Mouse (Mus musculus) CD8-positive naive resting alpha-beta T cell, adult 2 months (primary cell): ENCODE data around the gene Prim2.
A peak's percentile ranks its signal among the peaks of the same experiment; 100 is the strongest.

Experiments
- DNase-seq, 2 experiments: peaks; one replicate each; pipeline ENCODE4 v3.0.0; 2022; ENCODE audit warnings: low read depth in 2 of 2, low spot score in 2 of 2

The Prim2 gene

DNA sequence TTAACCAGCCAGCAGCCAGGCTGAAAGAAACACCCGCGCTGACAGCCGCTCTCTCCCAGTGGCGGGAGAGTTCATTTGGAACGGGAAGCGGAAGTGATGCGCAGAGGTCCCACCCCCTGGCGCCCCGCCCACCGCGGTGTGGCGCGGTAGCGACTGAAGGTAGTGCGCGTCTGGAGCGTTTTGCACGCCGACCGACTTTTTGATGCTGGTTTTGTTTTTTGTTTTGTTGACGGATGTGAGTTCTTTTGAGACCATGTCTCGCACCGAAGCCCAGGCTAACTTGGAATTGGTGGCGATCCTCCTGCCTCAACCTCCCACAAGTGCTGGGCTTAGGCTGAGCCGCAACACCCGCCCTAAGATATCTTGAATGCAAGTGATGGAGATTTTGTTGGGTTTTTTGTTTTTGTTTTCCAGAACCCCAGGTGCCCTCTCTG is at the start of gene Prim2:
TSS of gene Prim2 (minus strand) at position 88 of the 434 bp plus-strand sequence.
- peak; percentile 81 to 92 for DNase-seq

DNA sequence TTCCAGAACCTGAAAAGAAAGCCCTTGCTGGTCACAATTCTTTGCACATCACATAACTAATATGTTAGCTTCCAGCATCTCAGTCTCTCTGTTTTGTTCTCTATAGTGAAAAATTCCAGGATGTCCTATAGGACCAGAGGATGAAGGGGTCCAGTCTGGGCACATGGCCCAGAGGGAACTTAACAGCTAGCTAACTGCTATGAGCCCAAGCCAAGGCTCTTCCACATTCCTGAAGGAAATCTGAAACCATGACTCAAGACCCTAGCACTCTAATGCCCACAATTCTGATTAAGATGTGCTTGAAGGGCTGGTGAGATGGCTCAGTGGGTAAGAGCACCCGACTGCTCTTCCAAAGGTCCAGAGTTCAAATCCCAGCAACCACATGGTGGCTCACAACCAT is 48.0 kb upstream of the Prim2 start:
- no peak for DNase-seq

DNA sequence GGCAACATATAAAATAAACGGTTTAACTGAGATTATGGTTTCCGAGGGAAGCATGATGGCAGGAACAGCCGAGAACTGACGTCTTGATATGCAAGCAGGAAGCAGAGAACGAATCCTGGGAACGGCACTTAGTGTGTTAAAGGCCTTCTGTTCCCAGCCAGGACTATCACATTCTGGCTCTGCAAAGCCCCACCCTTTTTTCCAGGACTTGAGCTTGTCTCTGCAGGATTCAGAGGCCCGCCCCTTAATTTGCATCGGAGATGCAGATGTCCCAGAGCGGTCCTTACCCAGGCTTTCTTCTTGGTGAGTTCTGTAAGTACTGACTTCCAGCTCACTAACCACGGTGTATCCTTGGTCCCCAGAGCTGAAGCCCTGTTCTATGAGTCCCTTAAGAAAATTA is 45.2 kb upstream of the Prim2 start:
- no peak for DNase-seq

DNA sequence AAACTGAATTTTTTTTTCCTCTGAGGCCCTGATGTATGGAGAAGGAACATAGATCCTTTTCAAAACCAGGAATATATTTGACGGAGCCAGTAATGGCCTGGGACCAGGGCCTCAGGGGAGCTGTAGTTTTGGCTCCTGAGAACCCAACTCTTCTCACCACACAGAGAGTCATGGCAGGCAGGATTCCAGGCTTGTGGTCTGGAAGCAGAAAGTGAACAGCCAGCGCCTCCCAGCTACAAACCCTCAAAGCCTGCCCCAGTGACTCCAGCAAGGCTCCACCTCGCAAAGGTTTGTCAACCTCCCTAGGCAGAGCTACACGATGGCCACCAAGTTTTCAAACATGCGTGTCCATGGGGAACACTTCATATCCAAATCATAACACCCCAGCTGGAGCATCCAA is 42.4 kb upstream of the Prim2 start:
- no peak for DNase-seq

DNA sequence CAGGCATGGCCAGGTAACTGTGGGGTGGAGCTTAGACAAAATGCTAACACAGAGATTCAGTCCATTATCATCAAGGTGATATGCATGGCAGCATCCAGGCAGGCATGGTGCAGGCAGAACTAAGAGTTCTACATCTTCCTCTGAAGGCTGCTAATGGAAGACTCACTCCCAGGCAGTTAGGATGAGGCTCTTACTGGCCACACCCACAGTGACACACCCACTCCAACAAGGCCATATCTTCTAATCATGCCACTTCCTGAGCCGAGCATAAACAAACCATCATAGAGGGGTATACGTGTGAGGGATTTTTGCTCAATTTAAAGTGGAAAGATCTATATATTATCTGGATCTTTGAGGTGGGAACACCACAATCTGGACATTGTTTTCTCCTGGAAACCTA is 40.0 kb upstream of the Prim2 start:
- DNase-seq = no peak

DNA sequence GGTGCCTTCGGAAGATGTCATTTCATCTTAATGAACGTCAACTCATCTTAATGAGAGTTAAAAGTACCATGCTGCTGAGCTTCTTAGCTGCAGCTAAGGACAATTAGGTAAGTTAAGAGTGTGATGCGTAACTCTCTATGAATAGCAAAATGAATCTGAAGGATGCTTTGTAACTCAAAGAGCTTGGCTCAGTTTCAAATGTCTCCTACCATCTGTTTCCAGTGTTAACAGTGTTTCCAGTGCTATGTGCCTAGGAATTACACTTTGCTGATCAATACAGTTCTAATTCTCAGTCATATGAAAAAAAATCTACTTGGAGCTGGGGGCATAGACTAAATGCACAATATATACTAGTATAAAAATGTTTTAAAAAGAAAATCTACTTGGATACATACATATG is 31.6 kb upstream of the Prim2 start:
- DNase-seq = no peak

DNA sequence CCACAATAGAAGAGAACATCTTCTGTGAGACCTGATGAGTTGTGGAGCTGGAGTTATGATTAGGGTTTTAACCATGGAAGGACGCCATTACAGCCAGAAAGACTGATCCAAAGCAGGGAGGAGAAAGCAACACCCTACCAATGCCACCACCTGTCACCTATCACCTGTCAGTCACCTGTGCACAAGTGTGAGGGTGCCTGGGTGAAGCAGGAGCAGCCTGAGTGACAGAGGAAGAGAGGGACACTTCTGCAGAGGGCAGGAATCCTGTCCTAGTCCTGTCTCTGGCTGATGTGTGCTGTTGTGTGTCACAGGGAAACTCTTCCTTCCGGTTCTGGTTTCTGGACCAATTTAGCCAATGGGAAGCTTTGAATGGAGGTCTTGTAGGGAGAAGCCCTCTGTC is 26.4 kb upstream of the Prim2 start:
- DNase-seq = no peak

DNA sequence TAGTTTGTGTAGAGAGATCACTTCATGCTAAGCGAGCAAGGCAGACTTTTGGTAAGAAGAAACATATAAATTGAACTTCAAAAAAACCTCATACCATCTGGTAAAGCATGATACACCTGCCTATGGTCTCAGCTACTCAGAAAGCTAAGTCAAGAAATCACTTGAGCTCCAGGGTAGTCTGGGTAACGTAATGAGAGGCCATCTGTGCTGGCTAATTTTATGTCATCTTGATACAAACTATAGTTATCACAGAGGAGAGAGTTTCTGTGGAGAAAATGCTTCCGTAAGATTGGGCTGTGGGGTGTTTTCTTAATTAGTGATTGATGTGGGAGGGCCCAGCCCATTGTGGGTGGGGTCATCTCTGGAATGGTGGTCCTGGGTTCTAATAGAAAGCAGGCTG is 24.3 kb upstream of the Prim2 start:
- no peak for DNase-seq

DNA sequence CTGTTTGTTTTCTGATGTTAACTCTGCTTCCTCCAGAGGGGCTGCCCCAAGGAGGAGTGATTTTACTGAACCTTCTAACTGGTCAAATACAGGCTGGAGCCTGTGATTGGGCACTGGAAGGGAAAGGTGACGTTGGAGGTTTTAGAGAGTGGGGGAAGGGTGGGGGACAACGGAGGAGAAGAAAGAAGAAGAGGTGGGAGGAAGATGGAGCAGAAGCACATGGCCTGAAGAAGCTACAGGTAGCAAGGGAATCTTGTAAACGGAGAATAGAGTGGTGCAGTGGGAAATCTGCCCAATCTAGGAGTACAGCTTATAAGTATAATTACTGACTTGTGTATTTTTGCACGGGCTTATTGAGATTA is 20.5 kb upstream of the Prim2 start:
- DNase-seq = no peak

DNA sequence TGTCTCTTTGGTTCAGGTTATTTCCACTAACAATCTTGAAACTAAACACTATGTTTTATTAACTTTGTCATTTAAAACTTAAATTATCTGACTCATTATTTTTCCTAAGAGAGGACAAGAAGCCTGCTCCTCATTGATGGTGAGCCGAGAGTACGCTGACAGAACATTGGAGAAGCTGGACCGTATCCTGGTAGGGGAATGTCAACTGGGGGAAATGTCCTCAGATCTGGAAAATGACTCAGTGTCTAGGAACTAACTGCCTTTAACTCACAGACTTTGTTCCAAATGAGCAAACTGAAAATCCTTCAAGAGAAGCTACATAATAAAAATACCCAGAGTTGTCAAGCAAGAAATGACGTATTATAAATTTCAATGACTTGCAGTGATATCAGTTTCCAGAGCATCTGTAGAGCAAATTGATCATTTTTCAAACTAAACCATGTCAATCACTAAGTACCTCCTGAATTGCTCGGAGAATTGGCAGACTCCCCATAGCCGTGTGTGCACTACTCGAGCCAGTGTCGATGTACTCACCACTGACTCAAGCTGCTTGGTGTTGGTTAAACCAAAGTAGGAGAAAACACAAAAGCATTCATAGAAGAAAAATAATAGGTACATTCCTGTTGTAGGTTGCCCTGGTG is 20.0 kb upstream of the Prim2 start:
- DNase-seq = no peak

DNA sequence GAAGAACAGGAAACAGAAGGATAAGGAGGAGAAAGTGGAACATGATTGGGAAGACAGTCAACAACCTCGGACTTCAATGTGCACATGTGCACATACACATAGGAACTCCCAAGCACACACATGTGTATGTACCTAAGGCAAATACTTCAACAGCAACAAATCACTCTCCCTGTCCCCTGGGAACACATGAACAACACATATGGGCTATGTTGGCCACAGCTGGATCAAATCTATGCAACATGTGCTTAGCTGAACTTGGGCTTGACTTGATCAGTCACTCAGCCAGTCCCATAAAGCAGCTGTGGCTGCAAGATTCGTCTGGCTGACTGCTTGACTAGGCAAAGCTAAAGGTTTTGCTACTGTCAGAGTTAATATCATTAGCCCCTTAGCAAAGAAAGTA is 19.2 kb upstream of the Prim2 start:
- no peak for DNase-seq

DNA sequence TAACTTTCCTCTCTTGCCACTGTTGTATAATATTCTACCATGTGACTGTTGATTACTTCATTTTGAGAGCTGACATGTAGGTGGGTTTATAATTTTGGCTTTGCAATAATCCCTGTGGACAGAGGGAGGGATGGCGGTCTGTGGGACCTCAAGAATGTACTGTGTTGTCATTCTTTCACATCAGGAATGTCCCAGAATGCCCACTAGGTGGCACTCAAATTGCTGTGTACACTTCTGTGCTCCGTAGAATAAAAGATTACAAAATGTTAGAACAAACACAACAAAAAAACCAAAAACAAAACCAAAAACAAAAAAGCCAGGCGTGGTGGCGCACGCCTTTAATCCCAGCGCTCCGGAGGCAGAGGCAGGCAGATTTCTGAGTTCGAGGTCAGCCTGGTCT is 14.9 kb upstream of the Prim2 start:
- DNase-seq = peak in 1 of 2 experiments; percentile 16

DNA sequence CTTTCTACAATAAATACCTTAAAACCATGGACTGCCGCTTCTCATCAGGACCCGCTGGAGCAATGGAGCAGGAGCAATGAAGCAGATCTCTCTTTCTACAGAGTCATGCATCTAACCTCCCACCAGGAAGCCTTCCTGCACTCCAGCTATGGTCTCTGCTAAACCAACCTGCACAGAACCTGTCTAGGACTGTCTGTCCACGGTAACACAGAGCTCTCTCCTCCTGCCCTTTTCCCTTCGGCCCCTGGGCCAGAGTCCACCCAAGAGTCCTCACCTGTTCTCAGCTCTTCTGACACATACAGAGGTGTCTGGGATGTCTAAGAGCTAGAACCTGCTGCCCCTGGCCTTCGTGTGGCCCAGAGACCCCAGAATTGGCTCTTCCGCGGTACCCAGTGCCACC is 11.3 kb upstream of the Prim2 start:
- no peak for DNase-seq

DNA sequence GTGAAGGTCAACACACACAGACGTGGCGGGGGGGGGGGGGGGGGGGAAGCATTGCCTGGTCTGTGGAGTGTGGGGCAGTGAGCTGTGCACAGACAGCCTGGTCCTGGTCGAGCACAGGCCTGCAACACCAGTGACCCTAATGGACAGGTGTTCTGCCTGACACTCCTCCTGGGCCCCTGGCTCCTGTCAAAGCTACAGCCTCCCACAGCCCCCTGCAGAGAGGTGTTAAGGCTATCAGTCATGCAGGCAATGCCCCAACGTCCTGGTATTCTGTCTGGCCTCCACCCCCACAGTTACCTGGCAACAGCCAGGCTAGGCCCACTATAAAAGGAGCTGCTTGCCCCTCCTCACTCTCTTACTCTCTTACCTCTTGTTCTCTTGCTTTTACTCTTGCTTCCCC is 10.8 kb upstream of the Prim2 start:
- no peak for DNase-seq

DNA sequence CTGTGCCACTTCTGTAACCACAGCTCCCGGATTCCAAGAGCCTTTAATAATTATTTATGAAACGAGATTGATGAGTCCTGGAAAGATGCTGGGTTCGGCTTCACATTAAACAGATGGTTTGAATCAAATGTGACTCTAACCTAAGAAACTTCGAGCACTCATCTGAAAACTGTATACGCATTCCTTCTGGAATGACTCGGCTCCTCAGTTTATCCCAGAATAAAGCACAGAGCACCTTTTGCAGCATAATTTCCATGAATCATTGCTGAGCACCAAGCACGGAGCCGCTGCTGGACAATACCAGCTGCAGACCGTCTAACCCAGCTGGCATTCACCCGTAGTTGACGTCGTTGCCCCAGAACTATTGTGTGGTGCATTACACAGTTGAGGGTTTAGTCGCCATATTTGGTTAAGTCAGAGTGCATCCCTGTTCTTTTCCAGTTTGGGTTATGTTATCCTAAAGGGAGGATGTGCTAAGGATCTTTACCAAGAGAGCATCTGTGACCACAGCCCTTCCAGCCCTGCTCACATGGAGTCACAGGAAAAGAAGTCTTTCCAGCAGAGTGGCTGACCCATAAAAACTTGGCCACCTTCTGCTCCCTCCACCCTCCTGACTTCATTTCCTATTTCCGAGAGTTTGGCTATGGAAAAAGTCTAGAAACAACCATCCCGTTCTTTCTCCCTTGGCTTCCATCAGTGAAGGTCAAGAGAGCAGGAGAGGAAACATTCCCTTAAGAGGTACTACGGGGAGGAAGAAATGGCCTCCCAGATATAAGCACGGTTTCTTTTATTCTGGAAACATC is 3.8 kb upstream of the Prim2 start:
- DNase-seq = no peak

DNA sequence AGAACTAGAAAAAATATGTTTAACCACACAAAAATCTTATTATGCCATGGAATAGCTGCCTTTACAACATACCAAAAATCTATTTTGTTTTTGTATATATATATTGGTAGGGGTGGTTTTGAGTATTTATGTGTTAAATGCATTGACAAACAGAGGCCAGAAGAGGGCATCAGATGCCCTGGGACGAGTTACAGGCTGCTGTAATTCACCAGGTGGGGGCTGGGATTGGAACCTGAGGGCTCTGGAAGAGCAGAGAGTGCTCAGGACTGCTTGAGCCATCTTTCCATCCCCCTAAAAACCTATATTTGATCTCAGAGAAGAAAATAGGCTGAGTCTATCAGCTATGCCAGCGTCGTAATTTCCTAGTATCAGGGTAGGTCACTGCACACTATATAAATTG is 2.9 kb upstream of the Prim2 start:
- DNase-seq = peak in 1 of 2 experiments; percentile 16

DNA sequence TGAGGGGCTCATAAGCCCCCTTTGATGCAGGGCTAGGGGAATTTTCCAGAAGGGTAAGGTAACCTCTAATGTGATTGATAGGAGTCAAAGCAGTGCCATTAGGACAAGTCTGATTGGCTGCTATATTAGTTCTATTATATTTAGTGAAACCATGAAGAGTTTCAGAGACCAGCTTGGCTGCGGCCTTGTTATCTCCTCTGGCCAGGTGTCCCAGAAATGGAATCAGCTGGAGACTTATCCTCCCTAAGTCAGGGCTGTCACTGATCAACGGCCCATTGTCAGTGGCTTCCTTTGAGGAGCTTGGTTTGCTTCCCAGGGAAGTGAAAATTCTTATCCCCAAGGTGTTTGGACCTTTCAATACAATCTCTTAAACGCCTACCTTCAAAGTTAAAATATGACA is 2.5 kb upstream of the Prim2 start:
- DNase-seq = no peak

DNA sequence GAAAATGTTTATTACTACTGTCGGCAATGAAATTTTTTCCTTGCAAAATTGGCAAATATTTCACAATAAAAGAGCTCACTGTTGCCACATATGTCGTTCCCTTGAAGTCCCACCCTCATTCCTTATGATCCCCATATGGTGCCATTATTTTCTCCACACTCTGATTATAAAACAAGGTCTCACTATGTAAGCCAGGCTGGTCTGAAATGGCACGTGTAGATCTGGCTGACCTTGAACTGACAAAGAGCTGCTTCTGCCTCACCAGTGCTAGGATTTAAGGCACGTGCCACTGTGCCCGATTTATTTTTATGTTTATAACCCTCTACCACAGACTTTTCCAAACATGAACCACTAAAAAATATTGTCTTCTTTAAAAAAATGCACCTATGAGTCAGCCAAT is 1.8 kb upstream of the Prim2 start:
- no peak for DNase-seq

DNA sequence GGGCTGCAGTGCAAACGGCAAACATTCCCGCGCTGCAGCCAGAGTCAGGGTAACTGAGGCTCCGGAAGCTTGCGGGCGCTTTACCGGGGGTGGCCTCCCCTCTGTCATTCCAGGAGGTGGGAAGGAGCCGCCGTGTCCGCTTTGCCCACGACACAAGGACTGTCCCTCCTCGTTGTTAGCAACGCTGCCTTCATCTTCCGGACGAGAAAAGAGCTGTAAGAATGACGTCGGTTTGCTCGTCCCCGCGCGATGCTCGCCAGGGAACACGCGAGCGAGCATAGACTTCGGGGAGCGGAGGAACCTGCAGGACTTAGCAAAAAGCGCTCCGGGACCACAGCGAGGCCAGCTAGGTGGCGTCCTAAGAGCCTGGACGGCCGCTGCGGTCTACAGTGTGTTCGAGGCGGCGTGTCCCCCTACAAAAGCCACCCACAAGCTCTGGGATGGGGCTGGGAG is 595 bp upstream of the Prim2 start:
- DNase-seq = peak; percentile 39 to 50

DNA sequence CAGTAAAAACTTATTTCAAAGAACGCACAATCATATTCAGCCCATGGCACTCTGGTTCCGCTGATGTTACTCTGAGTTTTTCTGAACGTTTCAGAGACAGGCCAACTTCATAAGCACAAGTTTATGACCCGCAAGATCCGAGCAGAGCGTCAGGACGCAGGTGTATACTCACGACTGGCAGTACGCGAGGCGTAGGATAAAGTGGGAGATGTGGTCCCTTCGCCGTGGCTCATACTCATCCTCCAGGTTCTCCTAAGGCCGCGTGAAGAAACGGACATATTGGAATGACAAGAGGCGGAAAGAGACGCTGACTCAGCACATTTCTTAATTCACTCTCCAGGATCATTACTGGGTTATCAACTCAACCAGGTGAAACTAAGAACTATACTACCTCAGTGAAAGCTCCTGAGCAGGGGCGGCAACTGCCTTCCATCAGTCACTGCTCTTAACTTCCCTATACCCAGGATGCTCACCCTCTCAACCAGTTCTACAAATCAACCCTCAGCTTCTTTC is 5.9 kb downstream of the Prim2 start:
- DNase-seq = no peak

DNA sequence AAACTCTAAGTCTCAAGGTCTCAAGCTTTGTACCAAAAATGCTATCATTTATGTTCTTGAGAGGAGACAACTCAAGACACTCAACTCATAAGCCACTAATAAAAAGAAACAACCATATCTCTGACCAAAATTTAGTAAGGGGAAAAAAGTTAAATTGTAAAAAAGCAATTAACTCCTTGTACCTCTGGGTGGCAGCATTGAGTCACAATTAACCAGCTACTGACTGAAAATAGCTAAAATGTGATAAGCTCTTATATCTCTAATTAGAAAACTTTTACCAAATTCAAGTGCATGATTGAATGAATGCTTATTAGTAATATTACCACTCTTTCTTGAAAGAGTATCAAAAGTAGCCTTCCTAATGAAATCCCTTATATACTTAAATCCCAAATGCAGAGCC is 6.4 kb downstream of the Prim2 start:
- peak in 1 of 2 experiments; percentile 40 for DNase-seq

DNA sequence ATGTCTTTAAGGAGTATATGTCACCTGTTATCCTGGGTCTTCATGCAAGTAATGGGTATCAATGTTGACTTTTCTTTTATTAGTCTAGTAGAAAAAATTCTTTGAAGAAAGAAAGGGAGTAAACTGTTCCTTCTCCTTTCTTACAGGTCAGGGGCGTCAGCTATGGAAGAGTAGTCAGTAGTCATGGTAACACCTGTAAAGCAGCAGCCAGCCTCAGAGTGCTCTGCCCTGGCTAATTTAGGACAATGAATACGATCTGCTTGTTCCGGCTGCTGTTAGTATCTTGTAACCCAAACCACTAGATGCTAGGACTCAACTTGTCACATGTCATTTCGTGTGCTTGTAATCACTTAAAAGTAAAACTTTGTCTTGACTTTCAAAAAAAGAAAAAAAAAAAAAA is 11.3 kb downstream of the Prim2 start:
- DNase-seq = no peak
